Mouse (Mus musculus): ENCODE results near the gene Pspn. TPM values are rescaled to one million over a fixed set of nuclear protein-coding genes. Genes with fewer than 3 reads are reported as not detected.
A peak's percentile ranks its signal among the peaks of the same experiment; 100 is the strongest.

Gene Pspn
- polyA plus RNA-seq, 1 experiment: 0.33 TPM

GRCm38 (mm10) chr17:57019693-57020092 is 19.9 kb upstream of the Pspn start:
- TF ChIP-seq CTCF (IDR thresholded peaks at IDR 0.05; ENCODE audit: borderline replicate concordance, extremely low read depth, insufficient read depth, insufficient read length) (no peak), POLR2A (IDR thresholded peaks at IDR 0.05; ENCODE audit: borderline replicate concordance, extremely low read depth, insufficient read depth, insufficient read length, poor library complexity, severe bottlenecking) (no peak)
- no peak for DNase-seq (ENCODE audit: low read depth)

GRCm38 (mm10) chr17:57012245-57012795 is 12.5 kb upstream of the Pspn start:
- TF ChIP-seq CTCF (IDR thresholded peaks at IDR 0.05; ENCODE audit: borderline replicate concordance, extremely low read depth, insufficient read depth, insufficient read length) (no peak), POLR2A (IDR thresholded peaks at IDR 0.05; ENCODE audit: borderline replicate concordance, extremely low read depth, insufficient read depth, insufficient read length, poor library complexity, severe bottlenecking) (no peak)
- no peak for DNase-seq (ENCODE audit: low read depth)

GRCm38 (mm10) chr17:57011236-57012141 is 11.7 kb upstream of the Pspn start, which contains the start of the genes Gtf2f1 and Gm17949:
Gtf2f1 (minus strand) TSS chr17:57011288.
Gm17949 (plus strand) TSS chr17:57011469.
- no peak for TF ChIP-seq CTCF (IDR thresholded peaks at IDR 0.05; ENCODE audit: borderline replicate concordance, extremely low read depth, insufficient read depth, insufficient read length)
- peak; percentile 88; the same call in 1 of the 2 replicates for TF ChIP-seq POLR2A (IDR thresholded peaks at IDR 0.05; ENCODE audit: borderline replicate concordance, extremely low read depth, insufficient read depth, insufficient read length, poor library complexity, severe bottlenecking)
- DNase-seq (ENCODE audit: low read depth): peak; percentile 100

GRCm38 (mm10) chr17:57010911-57011235 is 11.1 kb upstream of the Pspn start:
- TF ChIP-seq POLR2A (IDR thresholded peaks at IDR 0.05; ENCODE audit: borderline replicate concordance, extremely low read depth, insufficient read depth, insufficient read length, poor library complexity, severe bottlenecking): no peak
- no peak for TF ChIP-seq CTCF (IDR thresholded peaks at IDR 0.05; ENCODE audit: borderline replicate concordance, extremely low read depth, insufficient read depth, insufficient read length)
- DNase-seq (ENCODE audit: low read depth): no peak

GRCm38 (mm10) chr17:57007137-57007905 is 7.5 kb upstream of the Pspn start:
- no peak for DNase-seq (ENCODE audit: low read depth)
- TF ChIP-seq POLR2A (IDR thresholded peaks at IDR 0.05; ENCODE audit: borderline replicate concordance, extremely low read depth, insufficient read depth, insufficient read length, poor library complexity, severe bottlenecking) (no peak), CTCF (IDR thresholded peaks at IDR 0.05; ENCODE audit: borderline replicate concordance, extremely low read depth, insufficient read depth, insufficient read length) (peak; percentile 26; the same call in 1 of the 2 replicates)

GRCm38 (mm10) chr17:57003994-57004393 is 4.2 kb upstream of the Pspn start:
- TF ChIP-seq CTCF (IDR thresholded peaks at IDR 0.05; ENCODE audit: borderline replicate concordance, extremely low read depth, insufficient read depth, insufficient read length): no peak
- no peak for TF ChIP-seq POLR2A (IDR thresholded peaks at IDR 0.05; ENCODE audit: borderline replicate concordance, extremely low read depth, insufficient read depth, insufficient read length, poor library complexity, severe bottlenecking)
- DNase-seq (ENCODE audit: low read depth): no peak

- TF ChIP-seq POLR2A (IDR thresholded peaks at IDR 0.05; ENCODE audit: borderline replicate concordance, extremely low read depth, insufficient read depth, insufficient read length, poor library complexity, severe bottlenecking) (no peak), CTCF (IDR thresholded peaks at IDR 0.05; ENCODE audit: borderline replicate concordance, extremely low read depth, insufficient read depth, insufficient read length) (no peak)
- no peak for DNase-seq (ENCODE audit: low read depth)
Measured at GRCm38 (mm10) chr17:57001228-57001627, 1.4 kb upstream of the Pspn start.

GRCm38 (mm10) chr17:56999414-56999813 is 404 bp downstream of the Pspn start:
- no peak for TF ChIP-seq POLR2A (IDR thresholded peaks at IDR 0.05; ENCODE audit: borderline replicate concordance, extremely low read depth, insufficient read depth, insufficient read length, poor library complexity, severe bottlenecking)
- no peak for TF ChIP-seq CTCF (IDR thresholded peaks at IDR 0.05; ENCODE audit: borderline replicate concordance, extremely low read depth, insufficient read depth, insufficient read length)

GRCm38 (mm10) chr17:56997029-56997667 is 2.7 kb downstream of the Pspn start, which contains the start of gene Alkbh7:
Alkbh7 (plus strand) TSS chr17:56997339.
- DNase-seq (ENCODE audit: low read depth): peak; percentile 98
- TF ChIP-seq CTCF (IDR thresholded peaks at IDR 0.05; ENCODE audit: borderline replicate concordance, extremely low read depth, insufficient read depth, insufficient read length): peak; percentile 63; the same call in 1 of the 2 replicates
- no peak for TF ChIP-seq POLR2A (IDR thresholded peaks at IDR 0.05; ENCODE audit: borderline replicate concordance, extremely low read depth, insufficient read depth, insufficient read length, poor library complexity, severe bottlenecking)

More at GRCm38 (mm10) chr17:56999414-56999813, 404 bp downstream of the Pspn start:
- DNase-seq (ENCODE audit: low read depth): no peak

GRCm38 (mm10) chr17:56996506-56996905 is 3.3 kb downstream of the Pspn start:
- TF ChIP-seq POLR2A (IDR thresholded peaks at IDR 0.05; ENCODE audit: borderline replicate concordance, extremely low read depth, insufficient read depth, insufficient read length, poor library complexity, severe bottlenecking): no peak
- TF ChIP-seq CTCF (IDR thresholded peaks at IDR 0.05; ENCODE audit: borderline replicate concordance, extremely low read depth, insufficient read depth, insufficient read length): no peak
- DNase-seq (ENCODE audit: low read depth): no peak

Measured in brain, embryonic 14.5 days (tissue).